Mouse (Mus musculus) heart, embryonic 11.5 days (tissue): ENCODE measurements at regions not wholly inside any gene's neighbourhood (a gene's known extent, or its start where the extent isn't known, plus 50 kb on each side); places are given as distances from the start of the nearest gene placed in this dataset.
"Not testable (repeated sequence)": the region's sequence is repeated elsewhere in the genome, so short reads cannot be mapped to it uniquely, and the experiment has no call there.

Source experiments
- ATAC-seq: fragments of 200-750 bp; cut with Nextera tagmentation; replicated peaks from 2 replicates; pipeline ENCODE4 v1.8.0; 2017; ENCODE audit warnings: moderate library complexity; ENCODE audit not compliant: insufficient number of reproducible peaks, low FRiP score, low TSS enrichment
- H3K27ac ChIP-seq: fragments of 300-500 bp; sonication (generic); 2 replicates; pipeline ENCODE4 v1.5.1; 2014; ENCODE audit warnings: mild to moderate bottlenecking, low read depth, low read length
- H3K27me3 ChIP-seq: fragments of 300-500 bp; sonication (generic); 2 replicates; pipeline ENCODE4 v1.6.1; 2014; ENCODE audit warnings: mild to moderate bottlenecking, low read length, mixed read lengths; ENCODE audit not compliant: control insufficient read depth, insufficient read depth
- H3K36me3 ChIP-seq: fragments of 300-500 bp; sonication (generic); 2 replicates; pipeline ENCODE4 v1.6.1; 2014; ENCODE audit warnings: mild to moderate bottlenecking, low read length, moderate library complexity, mixed read lengths; ENCODE audit not compliant: control insufficient read depth, insufficient read depth
- H3K4me1 ChIP-seq: fragments of 300-500 bp; sonication (generic); 2 replicates; pipeline ENCODE4 v1.6.1; 2014; ENCODE audit warnings: low read length; ENCODE audit not compliant: control insufficient read depth, insufficient read depth
- H3K4me2 ChIP-seq: fragments of 300-500 bp; sonication (generic); 2 replicates; pipeline ENCODE4 v1.6.1; 2014; ENCODE audit warnings: mild to moderate bottlenecking, moderate library complexity
- H3K4me3 ChIP-seq: fragments of 300-500 bp; sonication (generic); 2 replicates; pipeline ENCODE4 v1.5.1; 2014; ENCODE audit warnings: low read depth, low read length
- H3K9ac ChIP-seq: fragments of 300-500 bp; sonication (generic); 2 replicates; pipeline ENCODE4 v1.6.1; 2014; ENCODE audit warnings: mild to moderate bottlenecking, low read depth, low read length, moderate library complexity
- H3K9me3 ChIP-seq: fragments of 300-500 bp; sonication (generic); replicated peaks from 2 replicates; pipeline ENCODE4 v1.6.1; 2016; ENCODE audit warnings: low read length; ENCODE audit not compliant: control insufficient read depth
- WGBS: fragments of 180-500 bp; shearing (Covaris S2); extraction: QIAGEN DNeasy Blood & Tissue Kit; methylation state at CpG from one replicate; pipeline ENCODE4 v1.1.7; 2014; ENCODE audit not compliant: insufficient replicate concordance; 5-methylcytosine and 5-hydroxymethylcytosine counted together

DNA sequence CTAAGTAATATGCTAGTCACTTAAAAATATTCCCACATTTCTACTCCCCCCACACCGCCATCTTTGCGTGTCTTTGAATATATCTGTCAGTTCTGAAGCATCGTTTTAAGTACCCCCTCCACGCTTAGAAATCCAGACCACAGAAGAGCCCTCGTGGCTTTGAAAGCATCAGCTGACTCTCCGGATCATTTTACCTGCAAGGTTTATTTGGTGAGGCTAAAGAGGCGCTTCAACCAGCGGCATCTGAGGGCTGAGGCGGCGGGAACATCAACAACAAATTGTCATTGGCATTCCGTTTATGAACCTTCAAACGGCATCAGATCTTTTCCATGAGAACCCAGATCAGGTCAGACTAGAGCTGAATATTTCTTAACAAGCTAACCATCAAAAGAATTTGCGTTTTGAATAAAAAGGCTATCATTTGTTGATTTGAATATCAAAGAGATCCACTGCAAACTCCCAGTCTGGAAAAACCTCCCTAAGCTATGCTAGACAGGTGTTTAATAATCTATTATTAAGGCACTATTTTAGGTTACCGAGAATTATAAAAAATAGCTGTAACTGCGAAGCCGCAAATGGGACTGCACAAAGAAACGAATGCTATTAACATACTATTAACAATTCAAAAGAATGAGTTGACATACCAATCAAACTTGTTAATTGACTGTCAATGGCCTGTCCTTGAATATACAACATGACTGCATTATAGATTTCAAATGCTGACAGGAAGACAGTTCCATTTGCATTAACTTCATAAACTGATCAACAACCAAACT, 210.9 kb upstream of the Zfp770 start:
- 51% methylated on average over 17 of the region's 17 CpGs for WGBS
- Histone ChIP-seq H3K36me3 (no peaks in the 10 kb centered on the region), H3K4me2 (no peak overlapping the region), H3K9ac (no peak overlapping the region), H3K4me3 (no peak overlapping the region), H3K9me3 (no peaks in the 10 kb centered on the region), H3K27ac (no peak overlapping the region), H3K27me3 (no peaks in the 10 kb centered on the region), H3K4me1 (no peaks in the 10 kb centered on the region)
- ATAC-seq = no peak

DNA sequence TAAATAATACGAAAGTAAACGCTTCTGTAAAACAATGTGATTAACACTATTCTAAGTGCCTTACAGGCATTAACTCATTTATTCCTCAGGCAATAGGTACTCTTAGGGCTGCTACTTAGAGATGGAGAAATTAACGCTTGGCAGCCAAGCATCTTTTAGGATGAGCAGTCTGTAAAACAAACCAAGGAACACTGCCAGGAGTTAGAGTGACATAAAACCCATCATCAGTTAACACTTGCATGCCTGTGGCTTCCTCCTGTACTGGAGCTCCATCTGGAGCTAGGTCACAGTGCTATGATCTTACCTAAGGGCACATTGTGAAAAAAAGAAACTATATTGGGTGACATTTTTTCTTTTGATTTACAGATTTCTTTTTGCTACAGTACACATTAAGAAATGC, 209.4 kb upstream of the Zfp770 start:
- H3K27me3 ChIP-seq = no peaks in the 10 kb centered on the region
- H3K9ac ChIP-seq = no peak overlapping the region
- H3K36me3 ChIP-seq = no peaks in the 10 kb centered on the region
- no peaks in the 10 kb centered on the region for H3K9me3 ChIP-seq
- ATAC-seq = no peak
- WGBS = 83% methylated on average over 3 of the region's 3 CpGs
- no peak overlapping the region for H3K4me2 ChIP-seq
- H3K4me1 ChIP-seq = no peaks in the 10 kb centered on the region
- no peak overlapping the region for H3K4me3 ChIP-seq
- no peak overlapping the region for H3K27ac ChIP-seq

DNA sequence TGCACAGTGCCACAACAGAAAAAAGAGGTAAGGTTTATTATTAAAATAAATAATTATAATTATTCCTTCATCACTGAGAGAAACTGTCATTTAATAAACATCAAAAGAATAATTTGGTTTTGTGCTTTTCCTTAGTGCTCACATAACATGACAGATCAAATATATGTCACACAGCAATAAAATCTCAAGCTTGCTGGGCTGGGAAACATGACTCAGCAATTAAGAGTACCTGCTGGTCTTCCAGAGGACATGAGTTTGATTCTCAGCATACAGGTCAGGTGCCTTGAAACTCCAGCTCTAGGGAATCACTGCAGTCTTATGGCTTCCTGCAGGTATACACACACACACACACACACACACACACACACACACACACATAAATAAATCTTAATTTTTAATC, 208.3 kb upstream of the Zfp770 start:
- no peak overlapping the region for H3K4me3 ChIP-seq
- no peaks in the 10 kb centered on the region for H3K9me3 ChIP-seq
- H3K27me3 ChIP-seq = no peaks in the 10 kb centered on the region
- no peaks in the 10 kb centered on the region for H3K4me1 ChIP-seq
- H3K4me2 ChIP-seq = no peak overlapping the region
- no peaks in the 10 kb centered on the region for H3K36me3 ChIP-seq
- H3K9ac ChIP-seq = no peak overlapping the region
- ATAC-seq = no peak
- H3K27ac ChIP-seq = no peak overlapping the region

DNA sequence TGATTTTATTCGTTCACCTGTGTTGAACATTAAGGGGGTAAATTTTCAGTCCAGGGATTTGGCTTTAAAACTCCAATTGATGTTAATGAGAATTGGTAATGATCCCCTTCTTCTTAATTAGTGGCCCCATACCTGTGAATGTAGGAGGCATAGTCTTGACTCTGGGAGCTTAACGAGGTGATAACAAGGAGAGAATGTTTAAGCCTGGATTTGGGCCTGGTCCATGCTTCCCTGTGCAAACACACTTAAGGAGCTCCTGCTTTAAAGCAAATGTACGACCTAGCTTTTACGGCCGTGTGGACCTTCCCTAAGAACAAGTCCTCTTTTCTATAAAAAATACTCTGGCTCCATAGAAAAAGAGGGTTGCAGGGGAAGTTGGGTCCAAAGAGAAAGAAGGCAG, 206.1 kb upstream of the Zfp770 start:
- ATAC-seq = no peak

DNA sequence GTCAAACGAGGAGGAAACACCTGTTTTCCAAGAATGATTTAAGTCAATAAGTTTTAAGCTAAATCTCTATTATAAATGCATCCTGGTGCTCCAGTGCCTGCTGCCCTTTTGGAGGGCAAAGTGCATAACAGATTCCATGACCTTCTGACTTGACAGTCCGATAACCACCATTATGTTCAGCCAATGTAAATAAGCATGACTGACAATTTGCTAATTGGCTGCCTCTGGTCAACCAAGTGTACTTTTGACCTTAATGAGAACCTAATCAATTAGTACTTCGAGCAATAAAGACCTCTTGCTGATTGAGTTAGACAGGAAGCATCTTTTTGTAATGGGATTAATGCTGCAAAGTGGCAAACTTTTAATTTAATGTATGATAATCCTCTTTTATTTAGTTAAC, 183.3 kb upstream of the Zfp770 start:
- Histone ChIP-seq H3K27ac (no peak overlapping the region), H3K4me2 (no peak overlapping the region), H3K9ac (no peak overlapping the region), H3K4me1 (no peaks in the 10 kb centered on the region), H3K9me3 (no peaks in the 10 kb centered on the region), H3K27me3 (no peaks in the 10 kb centered on the region), H3K4me3 (no peak overlapping the region), H3K36me3 (no peaks in the 10 kb centered on the region)
- ATAC-seq = no peak
- 43% methylated on average over 3 of the region's 3 CpGs for WGBS

More for the DNA sequence above, 206.1 kb upstream of the Zfp770 start:
- Histone ChIP-seq H3K4me1 (no peaks in the 10 kb centered on the region), H3K4me2 (no peak overlapping the region), H3K27ac (no peak overlapping the region), H3K9ac (no peak overlapping the region), H3K4me3 (no peak overlapping the region), H3K36me3 (no peaks in the 10 kb centered on the region), H3K9me3 (no peaks in the 10 kb centered on the region), H3K27me3 (no peaks in the 10 kb centered on the region)
- WGBS = 45% methylated on average over 5 of the region's 5 CpGs

DNA sequence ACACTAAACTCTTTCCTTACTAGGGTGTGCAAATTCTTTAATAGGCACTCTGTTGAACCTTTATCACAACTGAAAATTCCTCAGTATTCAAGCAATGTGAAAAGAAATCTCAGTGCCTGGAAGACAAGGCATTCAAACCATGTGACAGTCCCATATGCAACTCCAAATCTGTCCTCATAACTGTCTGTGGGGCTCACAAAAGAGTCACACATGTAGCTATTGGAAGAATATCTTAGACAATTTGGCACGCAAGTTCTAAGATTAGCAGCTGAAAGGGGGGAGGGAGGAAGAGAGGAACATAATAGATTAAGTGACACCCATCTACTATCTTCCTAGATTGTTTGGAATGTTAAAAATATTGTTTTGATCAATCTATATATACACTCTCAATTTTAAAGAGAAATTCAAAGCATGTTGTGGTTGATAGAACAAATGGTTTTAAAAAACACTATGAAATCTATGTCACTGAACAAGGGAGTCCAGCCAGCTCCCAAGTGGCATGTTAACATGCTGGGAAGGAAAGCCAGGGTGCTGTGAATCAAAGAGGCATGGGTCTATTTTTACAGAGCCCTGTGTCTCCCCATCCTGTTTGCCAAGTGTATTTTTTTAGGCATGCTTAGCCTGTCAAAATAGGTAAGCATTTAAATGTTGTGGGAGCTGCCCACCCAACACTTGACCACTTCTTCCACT, 177.7 kb upstream of the Zfp770 start:
- Histone ChIP-seq H3K4me2 (no peak overlapping the region), H3K27ac (no peak overlapping the region), H3K27me3 (no peaks in the 10 kb centered on the region), H3K4me1 (no peaks in the 10 kb centered on the region), H3K4me3 (no peak overlapping the region), H3K36me3 (no peaks in the 10 kb centered on the region), H3K9ac (no peak overlapping the region), H3K9me3 (no peaks in the 10 kb centered on the region)
- 72% methylated on average over 1 of the region's 1 CpGs for WGBS
- no peak for ATAC-seq

DNA sequence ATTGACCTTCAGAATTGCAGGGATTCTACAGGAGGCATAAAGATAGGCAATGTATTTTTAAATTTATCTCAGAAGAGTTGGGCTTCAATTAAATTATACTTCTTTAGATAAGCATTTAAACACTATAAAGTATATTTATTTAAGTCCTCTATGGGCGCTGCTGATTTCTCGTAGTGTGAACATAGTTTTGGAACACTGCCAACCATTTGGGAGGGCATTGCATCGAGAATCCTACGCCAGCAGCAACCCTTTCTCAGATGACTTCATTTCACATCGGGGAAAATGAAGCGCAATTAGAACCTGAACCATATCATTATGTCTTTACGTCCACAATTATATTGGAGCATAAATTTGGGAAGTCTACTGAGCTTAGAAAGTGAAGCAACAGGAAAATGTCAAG, 172.2 kb upstream of the Zfp770 start:
- 52% methylated on average over 7 of the region's 7 CpGs for WGBS
- H3K4me3 ChIP-seq = no peak overlapping the region
- H3K36me3 ChIP-seq = no peaks in the 10 kb centered on the region
- ATAC-seq = no peak
- H3K27ac ChIP-seq = no peak overlapping the region
- H3K9me3 ChIP-seq = no peaks in the 10 kb centered on the region
- H3K9ac ChIP-seq = no peak overlapping the region
- no peak overlapping the region for H3K4me2 ChIP-seq
- no peaks in the 10 kb centered on the region; the same call in 1 of the 2 replicates for H3K4me1 ChIP-seq
- no peaks in the 10 kb centered on the region for H3K27me3 ChIP-seq

DNA sequence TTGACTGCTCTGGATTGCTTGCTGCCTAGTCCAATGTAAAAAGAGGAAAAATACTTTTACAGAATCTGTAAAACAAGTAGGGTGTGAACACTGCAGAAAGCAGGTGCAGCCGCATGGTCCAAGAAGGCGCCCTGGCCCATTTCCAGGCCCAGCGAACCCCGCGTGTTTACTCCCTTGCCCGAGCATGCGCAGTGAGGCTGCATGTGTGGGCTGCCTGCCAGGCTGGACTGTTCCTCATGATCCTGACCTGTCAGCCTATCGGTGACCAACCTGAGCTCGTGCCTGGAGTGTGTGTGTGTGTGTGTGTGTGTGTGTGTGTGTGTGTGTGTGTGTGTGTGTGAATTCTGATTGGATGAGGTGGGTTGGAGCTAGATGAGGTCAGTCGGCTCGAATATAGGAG, 152.6 kb upstream of the Zfp770 start:
- H3K4me2 ChIP-seq, ATAC-seq, H3K9me3 ChIP-seq, H3K27ac ChIP-seq, H3K27me3 ChIP-seq, H3K9ac ChIP-seq, H3K4me3 ChIP-seq, H3K4me1 ChIP-seq, H3K36me3 ChIP-seq: not testable (repeated sequence)
- WGBS = 75% methylated on average over 11 of the region's 11 CpGs
